Mouse (Mus musculus): ENCODE results near the gene Gpr39. TPM values are rescaled to one million over a fixed set of nuclear protein-coding genes. Genes with fewer than 3 reads are reported as not detected.

Gene Gpr39
- polyA plus RNA-seq, 1 experiment, result not detected

DNA sequence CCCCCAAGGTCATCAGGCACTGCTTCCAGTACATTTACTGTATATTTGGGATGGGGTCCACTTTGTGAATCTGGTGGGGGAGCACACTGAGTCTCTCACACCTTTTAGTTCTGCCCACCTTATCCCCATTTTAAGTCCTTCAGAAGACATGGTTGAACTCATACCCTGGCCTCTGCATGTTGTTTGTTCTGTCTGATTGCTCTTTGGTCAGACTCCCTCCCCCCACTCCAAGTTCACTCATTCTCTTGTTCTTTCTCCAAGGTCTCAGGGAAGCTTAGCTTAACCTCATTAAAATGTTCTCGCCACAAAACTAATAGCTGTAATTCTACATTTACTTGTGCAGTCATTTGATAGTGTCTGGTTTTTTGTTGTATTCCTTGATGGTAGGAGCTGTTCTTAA, 8.5 kb downstream of the Gpr39 start:
- Histone ChIP-seq H3K27ac (ENCODE audit: insufficient read depth, low read depth, low read length) (no peak overlapping the region), H3K4me1 (ENCODE audit: control insufficient read depth, insufficient read depth, low read length) (no peaks in the 10 kb centered on the region), H3K4me3 (ENCODE audit: insufficient read depth, low read depth, low read length) (no peak overlapping the region)
- 81% methylated on average over 1 of the region's 1 CpGs for WGBS
- no peak for TF ChIP-seq POLR2A (IDR thresholded peaks at IDR 0.05; ENCODE audit: insufficient read depth, low read depth, low read length)
- TF ChIP-seq CTCF (IDR thresholded peaks at IDR 0.05; ENCODE audit: insufficient read depth, low read depth, low read length), result no peak

DNA sequence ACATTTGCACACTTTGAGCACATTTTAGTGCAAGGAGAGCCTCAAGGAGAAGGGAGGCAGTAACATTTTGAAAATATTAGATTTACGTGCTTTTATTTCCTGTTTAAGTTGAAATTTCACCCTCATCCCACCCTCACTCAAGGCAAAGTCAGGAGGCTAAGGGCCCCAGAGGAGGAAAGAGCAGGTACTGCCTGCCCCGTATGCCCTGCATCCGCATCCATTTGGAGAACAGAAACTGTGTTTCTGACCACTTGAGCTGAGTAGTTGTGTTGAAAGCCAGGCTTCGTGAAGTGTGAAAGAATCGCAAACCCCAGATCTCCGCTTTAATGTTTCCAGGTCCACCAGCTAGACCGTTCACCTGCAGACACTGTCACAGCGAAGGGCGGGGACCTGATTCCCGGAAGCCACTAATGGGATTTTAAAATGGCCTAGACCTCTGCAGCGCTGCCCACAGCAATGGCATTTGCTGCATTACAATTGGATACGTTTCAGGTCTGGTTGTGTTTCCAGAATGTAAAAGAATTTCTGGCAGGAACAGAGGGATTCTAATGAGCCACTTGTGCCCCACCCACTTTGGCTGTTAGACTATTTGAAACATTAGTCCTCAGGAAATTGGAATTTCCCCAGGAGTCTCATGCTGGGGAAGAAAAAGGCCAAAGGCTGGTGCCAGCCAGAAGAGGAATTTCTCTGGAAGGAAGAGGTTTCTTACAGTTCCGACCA, 11.1 kb downstream of the Gpr39 start:
- no peak overlapping the region for H3K27ac ChIP-seq (ENCODE audit: insufficient read depth, low read depth, low read length)
- TF ChIP-seq POLR2A (IDR thresholded peaks at IDR 0.05; ENCODE audit: insufficient read depth, low read depth, low read length) (no peak), CTCF (IDR thresholded peaks at IDR 0.05; ENCODE audit: insufficient read depth, low read depth, low read length) (no peak)
- H3K4me3 ChIP-seq (ENCODE audit: insufficient read depth, low read depth, low read length), result no peak overlapping the region
- no peaks in the 10 kb centered on the region for H3K4me1 ChIP-seq (ENCODE audit: control insufficient read depth, insufficient read depth, low read length)
- WGBS, result 53% methylated on average over 13 of the region's 13 CpGs

DNA sequence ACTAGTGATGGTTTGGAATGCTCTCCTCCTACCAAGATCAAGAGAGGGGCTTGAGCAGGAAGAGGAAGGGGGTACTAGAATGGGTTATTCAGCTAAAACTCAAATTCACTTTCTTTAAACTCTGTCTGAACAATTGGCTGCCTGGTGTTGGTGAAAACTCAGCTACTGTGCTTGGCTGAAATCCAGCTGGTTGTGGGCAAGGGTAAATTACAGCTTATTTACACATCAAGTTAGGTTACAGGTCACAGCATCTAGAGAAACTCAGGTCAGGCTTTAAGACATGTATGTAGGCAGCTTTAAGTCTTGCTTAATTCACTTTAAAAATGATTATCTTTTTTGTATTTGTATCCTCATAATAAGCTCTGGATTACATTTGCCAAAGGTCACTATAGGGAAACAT, 16.7 kb downstream of the Gpr39 start:
- no peak for TF ChIP-seq POLR2A (IDR thresholded peaks at IDR 0.05; ENCODE audit: insufficient read depth, low read depth, low read length)
- TF ChIP-seq CTCF (IDR thresholded peaks at IDR 0.05; ENCODE audit: insufficient read depth, low read depth, low read length), result no peak
- Histone ChIP-seq H3K4me1 (ENCODE audit: control insufficient read depth, insufficient read depth, low read length) (no peaks in the 10 kb centered on the region), H3K4me3 (ENCODE audit: insufficient read depth, low read depth, low read length) (no peak overlapping the region), H3K27ac (ENCODE audit: insufficient read depth, low read depth, low read length) (no peak overlapping the region)

DNA sequence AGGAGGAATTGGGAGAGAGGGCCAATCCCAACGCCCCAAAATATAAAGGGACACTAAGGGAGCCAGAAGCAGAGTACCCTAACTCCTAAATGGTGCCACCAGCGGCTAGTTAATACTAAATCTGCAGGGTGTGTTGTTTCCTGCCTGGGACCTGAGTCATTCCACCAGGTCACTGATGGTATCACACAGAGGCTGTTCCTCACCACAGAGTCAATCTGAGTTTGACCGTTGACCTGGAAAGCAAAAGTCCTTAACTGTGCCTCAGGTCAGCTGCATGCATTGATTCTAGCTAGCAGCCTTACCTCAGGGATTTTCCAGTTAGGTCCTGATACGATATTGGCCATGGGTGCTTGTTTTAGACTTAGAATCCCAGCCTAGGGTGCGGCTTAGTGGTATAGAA, 17.5 kb downstream of the Gpr39 start:
- WGBS, result 91% methylated on average over 5 of the region's 5 CpGs
- Histone ChIP-seq H3K4me1 (ENCODE audit: control insufficient read depth, insufficient read depth, low read length) (no peaks in the 10 kb centered on the region), H3K4me3 (ENCODE audit: insufficient read depth, low read depth, low read length) (no peak overlapping the region), H3K27ac (ENCODE audit: insufficient read depth, low read depth, low read length) (no peak overlapping the region)
- no peak for TF ChIP-seq POLR2A (IDR thresholded peaks at IDR 0.05; ENCODE audit: insufficient read depth, low read depth, low read length)
- TF ChIP-seq CTCF (IDR thresholded peaks at IDR 0.05; ENCODE audit: insufficient read depth, low read depth, low read length), result no peak

DNA sequence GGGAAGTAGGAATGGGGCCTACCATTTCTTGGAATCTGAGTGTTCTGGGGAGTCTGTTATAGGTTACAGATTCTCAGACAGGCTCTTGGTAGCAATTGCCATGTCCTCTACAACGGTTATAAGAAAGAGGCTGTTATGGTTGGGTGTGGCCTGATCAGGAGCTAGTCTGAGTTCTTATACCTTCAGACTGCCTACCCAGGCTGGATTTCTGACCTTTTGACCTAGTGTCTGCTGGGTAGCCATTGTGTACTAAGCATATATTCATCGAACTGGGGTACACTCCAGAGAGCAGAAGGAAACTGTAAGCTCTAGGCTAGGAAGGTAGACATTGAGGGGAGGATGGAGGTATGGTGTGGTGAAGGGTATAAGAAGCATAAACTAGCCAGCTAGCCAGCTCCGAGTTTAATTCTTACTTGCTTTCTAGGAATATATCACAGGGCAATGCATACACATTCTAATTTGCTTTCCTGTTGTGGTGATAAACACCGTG, 24.4 kb downstream of the Gpr39 start:
- no peaks in the 10 kb centered on the region for H3K4me1 ChIP-seq (ENCODE audit: control insufficient read depth, insufficient read depth, low read length)
- no peak overlapping the region for H3K27ac ChIP-seq (ENCODE audit: insufficient read depth, low read depth, low read length)
- whole genome bisulfite sequencing, result 91% methylated on average over 4 of the region's 4 CpGs
- TF ChIP-seq POLR2A (IDR thresholded peaks at IDR 0.05; ENCODE audit: insufficient read depth, low read depth, low read length) (no peak), CTCF (IDR thresholded peaks at IDR 0.05; ENCODE audit: insufficient read depth, low read depth, low read length) (no peak)
- no peak overlapping the region for H3K4me3 ChIP-seq (ENCODE audit: insufficient read depth, low read depth, low read length)

DNA sequence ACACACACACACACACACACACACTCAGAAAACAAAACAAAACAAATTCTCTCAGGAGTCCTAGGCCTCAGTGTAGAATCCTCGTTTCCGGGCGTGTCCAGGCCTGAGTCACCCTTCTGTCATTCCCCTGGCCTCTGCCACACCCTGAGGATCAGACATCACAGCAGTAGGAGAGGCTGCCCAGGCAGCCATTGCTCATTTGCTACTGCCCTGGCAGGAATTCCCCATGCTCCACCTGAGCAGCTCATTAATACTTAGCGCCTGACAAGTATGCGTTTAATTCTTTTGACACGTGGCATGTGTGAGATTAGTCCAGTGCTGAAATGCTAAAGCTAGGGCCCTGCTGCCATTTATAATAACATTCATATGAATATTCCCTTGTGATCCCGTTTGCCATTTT, 25.0 kb downstream of the Gpr39 start:
- Histone ChIP-seq H3K4me3 (ENCODE audit: insufficient read depth, low read depth, low read length) (no peak overlapping the region), H3K4me1 (ENCODE audit: control insufficient read depth, insufficient read depth, low read length) (no peaks in the 10 kb centered on the region), H3K27ac (ENCODE audit: insufficient read depth, low read depth, low read length) (no peak overlapping the region)
- TF ChIP-seq POLR2A (IDR thresholded peaks at IDR 0.05; ENCODE audit: insufficient read depth, low read depth, low read length), result no peak
- no peak for TF ChIP-seq CTCF (IDR thresholded peaks at IDR 0.05; ENCODE audit: insufficient read depth, low read depth, low read length)
- WGBS, result 94% methylated on average over 7 of the region's 7 CpGs

DNA sequence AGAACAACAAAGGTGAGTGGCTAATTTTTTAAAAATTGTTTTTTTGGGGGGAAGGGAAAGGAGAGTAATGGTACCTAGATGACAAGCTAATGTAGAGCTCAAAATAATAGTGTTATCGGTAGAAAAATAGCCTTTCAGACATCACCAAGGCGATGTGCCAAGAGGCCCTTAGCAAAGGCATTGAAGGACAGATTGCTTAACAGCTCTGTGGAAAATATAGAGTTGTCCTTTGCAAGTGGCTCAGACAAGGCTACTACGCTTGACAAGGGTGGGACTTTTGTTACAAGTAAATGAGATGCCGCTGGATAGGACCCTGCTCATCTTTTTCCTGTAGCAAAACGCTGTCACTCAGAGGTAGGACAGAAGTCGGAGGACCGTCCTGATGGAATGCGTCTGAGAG, 25.5 kb downstream of the Gpr39 start:
- 84% methylated on average over 8 of the region's 8 CpGs for WGBS
- Histone ChIP-seq H3K27ac (ENCODE audit: insufficient read depth, low read depth, low read length) (no peak overlapping the region), H3K4me1 (ENCODE audit: control insufficient read depth, insufficient read depth, low read length) (no peaks in the 10 kb centered on the region), H3K4me3 (ENCODE audit: insufficient read depth, low read depth, low read length) (no peak overlapping the region)
- no peak for TF ChIP-seq CTCF (IDR thresholded peaks at IDR 0.05; ENCODE audit: insufficient read depth, low read depth, low read length)
- no peak for TF ChIP-seq POLR2A (IDR thresholded peaks at IDR 0.05; ENCODE audit: insufficient read depth, low read depth, low read length)

DNA sequence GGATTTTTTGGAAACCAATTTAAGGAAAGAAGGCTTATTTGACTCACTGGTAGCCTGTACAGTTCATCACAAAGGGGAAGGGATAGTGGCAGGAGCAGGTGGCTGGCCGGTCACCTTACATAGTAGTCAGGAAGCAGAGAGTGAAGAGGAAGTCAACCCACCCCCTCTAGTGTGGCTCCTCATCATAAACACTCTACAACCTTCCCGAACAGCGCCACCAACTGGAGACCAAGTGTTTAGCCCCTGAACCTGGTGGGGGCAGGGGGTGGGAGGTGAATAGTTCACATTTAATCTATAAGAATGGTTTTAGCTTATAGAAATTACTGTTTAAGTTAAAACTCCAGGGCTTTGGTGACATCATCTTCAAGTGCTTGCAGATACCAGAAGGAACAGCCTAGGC, 28.6 kb downstream of the Gpr39 start:
- TF ChIP-seq CTCF (IDR thresholded peaks at IDR 0.05; ENCODE audit: insufficient read depth, low read depth, low read length) (no peak), POLR2A (IDR thresholded peaks at IDR 0.05; ENCODE audit: insufficient read depth, low read depth, low read length) (no peak)
- Histone ChIP-seq H3K4me3 (ENCODE audit: insufficient read depth, low read depth, low read length) (no peak overlapping the region), H3K4me1 (ENCODE audit: control insufficient read depth, insufficient read depth, low read length) (no peaks in the 10 kb centered on the region), H3K27ac (ENCODE audit: insufficient read depth, low read depth, low read length) (no peak overlapping the region)
- WGBS, result 84% methylated on average over 3 of the region's 3 CpGs

DNA sequence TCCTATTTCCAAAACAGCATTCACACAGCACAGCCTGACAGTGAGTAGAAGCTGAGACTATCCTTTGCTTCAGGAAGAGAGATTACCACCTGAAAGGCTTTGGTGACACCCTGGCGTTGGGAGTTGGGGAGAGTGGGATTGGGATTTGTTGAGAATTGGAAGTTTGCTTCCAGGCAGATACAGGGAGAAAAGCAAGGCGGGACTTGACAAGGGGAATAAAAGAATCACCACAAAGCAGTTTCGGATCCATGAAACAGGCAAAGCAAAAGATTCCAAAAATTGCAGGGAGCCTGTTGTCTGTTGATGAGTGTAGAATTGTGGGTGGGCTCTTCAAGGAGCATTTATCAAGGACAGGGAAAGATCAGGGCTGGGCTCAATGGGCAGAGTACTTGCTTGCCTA, 38.5 kb downstream of the Gpr39 start:
- Histone ChIP-seq H3K4me1 (ENCODE audit: control insufficient read depth, insufficient read depth, low read length) (no peaks in the 10 kb centered on the region), H3K27ac (ENCODE audit: insufficient read depth, low read depth, low read length) (no peak overlapping the region), H3K4me3 (ENCODE audit: insufficient read depth, low read depth, low read length) (no peak overlapping the region)
- 74% methylated on average over 3 of the region's 3 CpGs for WGBS
- TF ChIP-seq POLR2A (IDR thresholded peaks at IDR 0.05; ENCODE audit: insufficient read depth, low read depth, low read length) (no peak), CTCF (IDR thresholded peaks at IDR 0.05; ENCODE audit: insufficient read depth, low read depth, low read length) (no peak)

Measured in olfactory bulb, adult 2 months (tissue).